Mouse (Mus musculus) heart, embryonic 15.5 days (tissue): ENCODE results near the gene Faap100. TPM values are rescaled to one million over a fixed set of nuclear protein-coding genes. Genes with fewer than 3 reads are reported as not detected.
"Not testable (repeated sequence)": the region's sequence is repeated elsewhere in the genome, so short reads cannot be mapped to it uniquely, and the experiment has no call there.

Source experiments
- ATAC-seq: fragments of 200-750 bp; cut with Nextera tagmentation; replicated peaks from 2 replicates; pipeline ENCODE4 v1.8.0; 2017; ENCODE audit warnings: low read depth, moderate TSS enrichment; ENCODE audit not compliant: insufficient number of reproducible peaks, insufficient read depth, low FRiP score
- H3K27ac ChIP-seq: fragments of 300-500 bp; sonication (generic); 2 replicates; pipeline ENCODE4 v1.5.1; 2015; ENCODE audit warnings: mild to moderate bottlenecking, inconsistent platforms
- H3K27me3 ChIP-seq: fragments of 300-500 bp; sonication (generic); 2 replicates; pipeline ENCODE4 v1.6.1; 2015; ENCODE audit warnings: inconsistent platforms
- H3K36me3 ChIP-seq: fragments of 300-500 bp; sonication (generic); 2 replicates; pipeline ENCODE4 v1.6.1; 2015; ENCODE audit warnings: mild to moderate bottlenecking, inconsistent platforms
- H3K4me1 ChIP-seq: fragments of 300-500 bp; sonication (generic); replicated peaks from 2 replicates; pipeline ENCODE4 v1.6.1; 2015; ENCODE audit warnings: inconsistent platforms
- H3K4me2 ChIP-seq: fragments of 300-500 bp; sonication (generic); 2 replicates; pipeline ENCODE4 v1.6.1; 2015; ENCODE audit warnings: inconsistent platforms, mild to moderate bottlenecking, moderate library complexity
- H3K4me3 ChIP-seq: fragments of 300-500 bp; sonication (generic); 2 replicates; pipeline ENCODE4 v1.5.1; 2015; ENCODE audit warnings: mild to moderate bottlenecking, inconsistent platforms
- H3K9ac ChIP-seq: fragments of 300-500 bp; sonication (generic); 2 replicates; pipeline ENCODE4 v1.6.1; 2015; ENCODE audit warnings: mild to moderate bottlenecking, inconsistent platforms
- H3K9me3 ChIP-seq: fragments of 300-500 bp; sonication (generic); replicated peaks from 2 replicates; pipeline ENCODE4 v1.6.1; 2016; ENCODE audit warnings: inconsistent platforms
- WGBS: fragments of 180-500 bp; shearing (Covaris S2); methylation state at CpG from one replicate; pipeline ENCODE4 v1.1.7; 2015; ENCODE audit warnings: mixed read lengths; 5-methylcytosine and 5-hydroxymethylcytosine counted together
- polyA plus RNA-seq: library from polyadenylated mRNA; unstranded; fragments of >200 nt; fragmentation: Nextera tagmentation; extraction: Ambion mirVana; gene quantifications from 2 replicates; pipeline ENCODE4 v1.2.1, GENCODE M21; 2015

The Faap100 gene
- polyA plus RNA-seq, 1 experiment from 2014 or later, result 27.0 TPM

- Histone ChIP-seq H3K4me2 (peak overlapping the region; percentile 90), H3K36me3 (peaks cover 4% of the 10 kb centered on the region; the same call in 1 of the 2 replicates), H3K27ac (peak overlapping the region; percentile 96), H3K9me3 (no peaks in the 10 kb centered on the region), H3K9ac (peak overlapping the region; percentile 81), H3K4me3 (peak overlapping the region; percentile 88), H3K4me1 (peaks cover 47% of the 10 kb centered on the region), H3K27me3 (no peaks in the 10 kb centered on the region)
- under 1% methylated on average over 68 of the region's 68 CpGs for WGBS
- ATAC-seq, result peak; percentile 83
Measured at GRCm38 (mm10) chr11:120349986-120350702, 28.4 kb downstream of the Faap100 start.

GRCm38 (mm10) chr11:120349371-120349985, 29.1 kb downstream of the Faap100 start:
- Histone ChIP-seq H3K4me2 (peak overlapping the region; percentile 90), H3K36me3 (peaks cover 6% of the 10 kb centered on the region; the same call in 1 of the 2 replicates), H3K4me1 (peaks cover 45% of the 10 kb centered on the region), H3K4me3 (peak overlapping the region; percentile 88), H3K9me3 (no peaks in the 10 kb centered on the region), H3K27me3 (no peaks in the 10 kb centered on the region), H3K27ac (peak overlapping the region; percentile 96), H3K9ac (peak overlapping the region; percentile 81)
- WGBS, result 3% methylated on average over 16 of the region's 16 CpGs
- ATAC-seq, result 0 out of 2 replicates have a peak, but pooled peaks have one; percentile 0

- ATAC-seq, result peak; percentile 2
- H3K27ac ChIP-seq, result peak overlapping the region; percentile 96
- H3K27me3 ChIP-seq, result no peaks in the 10 kb centered on the region
- peaks cover 40% of the 10 kb centered on the region for H3K4me1 ChIP-seq
- WGBS, result under 1% methylated on average over 53 of the region's 53 CpGs
- peaks cover 6% of the 10 kb centered on the region; the same call in 1 of the 2 replicates for H3K36me3 ChIP-seq
- no peaks in the 10 kb centered on the region for H3K9me3 ChIP-seq
- H3K4me3 ChIP-seq, result peak overlapping the region; percentile 88
- peak overlapping the region; percentile 90 for H3K4me2 ChIP-seq
- H3K9ac ChIP-seq, result peak overlapping the region; percentile 81
Measured at GRCm38 (mm10) chr11:120348684-120349370, 29.7 kb downstream of the Faap100 start.

- Histone ChIP-seq H3K27ac (peak within 1 kb of the TSS; percentile 96), H3K27me3 (no peaks in the 10 kb centered on the region), H3K4me3 (peak within 1 kb of the TSS; percentile 88), H3K4me2 (peak within 1 kb of the TSS; percentile 90), H3K9ac (peak within 1 kb of the TSS; percentile 100), H3K4me1 (peaks cover 32% of the 10 kb centered on the region), H3K36me3 (peaks cover 6% of the 10 kb centered on the region; the same call in 1 of the 2 replicates), H3K9me3 (no peaks in the 10 kb centered on the region)
- WGBS, result under 1% methylated on average over 96 of the region's 103 CpGs
- ATAC-seq, result peak; percentile 69
Measured at GRCm38 (mm10) chr11:120347791-120348683, 30.5 kb downstream of the Faap100 start, which contains the start of gene Actg1. Actg1 (minus strand) TSS chr11:120348542.

GRCm38 (mm10) chr11:120347301-120347700, 31.3 kb downstream of the Faap100 start:
- H3K4me3 ChIP-seq, result peak overlapping the region; percentile 88
- no peaks in the 10 kb centered on the region for H3K9me3 ChIP-seq
- peak overlapping the region; percentile 96 for H3K27ac ChIP-seq
- H3K4me1 ChIP-seq, result peaks cover 25% of the 10 kb centered on the region
- peak overlapping the region; percentile 100 for H3K9ac ChIP-seq
- H3K4me2 ChIP-seq, result peak overlapping the region; percentile 90
- ATAC-seq, result no peak
- H3K27me3 ChIP-seq, result no peaks in the 10 kb centered on the region
- peaks cover 6% of the 10 kb centered on the region; the same call in 1 of the 2 replicates for H3K36me3 ChIP-seq
- under 1% methylated on average over 10 of the region's 10 CpGs for WGBS

- H3K4me1 ChIP-seq, result peaks cover 18% of the 10 kb centered on the region
- WGBS, result 17% methylated on average over 10 of the region's 13 CpGs
- H3K36me3 ChIP-seq, H3K27me3 ChIP-seq, ATAC-seq, H3K9me3 ChIP-seq: not testable (repeated sequence)
- H3K9ac ChIP-seq, result peak overlapping the region; percentile 65
- H3K4me3 ChIP-seq, result peak overlapping the region; percentile 57
- H3K27ac ChIP-seq, result peak overlapping the region; percentile 57
- H3K4me2 ChIP-seq, result peak overlapping the region; percentile 68
Measured at GRCm38 (mm10) chr11:120346383-120347034, 32.1 kb downstream of the Faap100 start.

- peaks cover 8% of the 10 kb centered on the region for H3K4me1 ChIP-seq
- no peaks in the 10 kb centered on the region for H3K9me3 ChIP-seq
- H3K4me3 ChIP-seq, result peak overlapping the region; percentile 33
- no peak for ATAC-seq
- H3K9ac ChIP-seq, result peak overlapping the region; percentile 40
- WGBS, result 10% methylated on average over 1 of the region's 1 CpGs
- peaks cover 6% of the 10 kb centered on the region; the same call in 1 of the 2 replicates for H3K36me3 ChIP-seq
- H3K4me2 ChIP-seq, result peak overlapping the region; percentile 60
- H3K27me3 ChIP-seq, result no peaks in the 10 kb centered on the region
- H3K27ac ChIP-seq, result peak overlapping the region; percentile 66
Measured at GRCm38 (mm10) chr11:120345067-120345681, 33.4 kb downstream of the Faap100 start.

- Histone ChIP-seq H3K27ac (peak overlapping the region; percentile 66), H3K4me1 (peaks cover 8% of the 10 kb centered on the region), H3K36me3 (peaks cover 6% of the 10 kb centered on the region; the same call in 1 of the 2 replicates), H3K9ac (no peak overlapping the region), H3K27me3 (no peaks in the 10 kb centered on the region), H3K9me3 (no peaks in the 10 kb centered on the region), H3K4me2 (no peak overlapping the region), H3K4me3 (peak overlapping the region; percentile 33; the same call in 1 of the 2 replicates)
- WGBS, result 48% methylated on average over 5 of the region's 5 CpGs
- ATAC-seq, result no peak
Measured at GRCm38 (mm10) chr11:120344310-120344920, 34.1 kb downstream of the Faap100 start.

GRCm38 (mm10) chr11:120343519-120344309, 34.9 kb downstream of the Faap100 start:
- H3K9me3 ChIP-seq, result no peaks in the 10 kb centered on the region
- no peaks in the 10 kb centered on the region for H3K27me3 ChIP-seq
- no peak for ATAC-seq
- WGBS, result 40% methylated on average over 5 of the region's 5 CpGs
- H3K9ac ChIP-seq, result no peak overlapping the region
- H3K4me3 ChIP-seq, result no peak overlapping the region
- H3K4me2 ChIP-seq, result no peak overlapping the region
- peaks cover 8% of the 10 kb centered on the region for H3K4me1 ChIP-seq
- peak overlapping the region; percentile 66 for H3K27ac ChIP-seq
- peaks cover 6% of the 10 kb centered on the region; the same call in 1 of the 2 replicates for H3K36me3 ChIP-seq
